Mouse (Mus musculus) fat pad, adult 2 months (tissue): ENCODE results near the gene Bcr.

ENCODE experiments used
- DNase-seq: peaks from one replicate; pipeline ENCODE4 v3.0.0-alpha.2; 2011; ENCODE audit warnings: low read depth, low spot score; ENCODE audit errors: extremely low read depth

The Bcr gene

GRCm38 (mm10) chr10:75176494-75176893, 116.1 kb downstream of the Bcr start:
- DNase-seq: no peak

- DNase-seq: no peak
Measured at GRCm38 (mm10) chr10:75178911-75179310, 118.5 kb downstream of the Bcr start.

GRCm38 (mm10) chr10:75182151-75182774, 121.9 kb downstream of the Bcr start:
- no peak for DNase-seq

- no peak for DNase-seq
Measured at GRCm38 (mm10) chr10:75184826-75185225, 124.4 kb downstream of the Bcr start.

- DNase-seq: no peak
Measured at GRCm38 (mm10) chr10:75186551-75186950, 126.2 kb downstream of the Bcr start.

GRCm38 (mm10) chr10:75187366-75188056, 127.1 kb downstream of the Bcr start:
- no peak for DNase-seq

GRCm38 (mm10) chr10:75191647-75192046, 131.3 kb downstream of the Bcr start:
- no peak for DNase-seq

GRCm38 (mm10) chr10:75197817-75198216, 137.4 kb downstream of the Bcr start:
- DNase-seq: no peak

GRCm38 (mm10) chr10:75200733-75201132, 140.3 kb downstream of the Bcr start:
- no peak for DNase-seq

- DNase-seq: no peak
Measured at GRCm38 (mm10) chr10:75206192-75206591, 145.8 kb downstream of the Bcr start.

GRCm38 (mm10) chr10:75210841-75211240, 150.4 kb downstream of the Bcr start:
- no peak for DNase-seq

GRCm38 (mm10) chr10:75211807-75212645, 151.6 kb downstream of the Bcr start, which contains the start of gene Specc1l:
Gene Specc1l, plus strand, starts transcription at chr10:75212073.
- DNase-seq: no peak

- no peak for DNase-seq
Measured at GRCm38 (mm10) chr10:75212981-75213380, 152.6 kb downstream of the Bcr start.

- no peak for DNase-seq
Measured at GRCm38 (mm10) chr10:75220722-75221121, 160.3 kb downstream of the Bcr start.

- no peak for DNase-seq
Measured at GRCm38 (mm10) chr10:75221936-75222610, 161.7 kb downstream of the Bcr start.

- no peak for DNase-seq
Measured at GRCm38 (mm10) chr10:75222611-75222998, 162.2 kb downstream of the Bcr start.

- no peak for DNase-seq
Measured at GRCm38 (mm10) chr10:75224154-75224553, 163.8 kb downstream of the Bcr start.

- DNase-seq: no peak
Measured at GRCm38 (mm10) chr10:75224630-75225029, 164.2 kb downstream of the Bcr start.

GRCm38 (mm10) chr10:75227381-75227780, 167.0 kb downstream of the Bcr start:
- DNase-seq: no peak

- no peak for DNase-seq
Measured at GRCm38 (mm10) chr10:75230572-75230971, 170.2 kb downstream of the Bcr start.

- no peak for DNase-seq
Measured at GRCm38 (mm10) chr10:75231876-75232275, 171.5 kb downstream of the Bcr start.
